Mouse (Mus musculus) embryonic facial prominence, embryonic 11.5 days (tissue): ENCODE data around the gene Blnk. TPM values are rescaled to one million over a fixed set of nuclear protein-coding genes. Genes with fewer than 3 reads are reported as not detected.

Experiments
- microRNA-seq: library from miRNA; unstranded; fragments of <30 nt; microRNA quantifications from one replicate; pipeline ENCODE4, GENCODE M21; 2016; ENCODE audit warnings: borderline number of aligned reads
- polyA plus RNA-seq: library from polyadenylated mRNA; unstranded; fragments of >200 nt; fragmentation: Nextera tagmentation; extraction: Ambion mirVana; gene quantifications from 2 replicates; pipeline ENCODE4 v1.2.1, GENCODE M21; 2014

Blnk gene
- polyA plus RNA-seq, 1 experiment from 2014 or later = 1.2 TPM

Small RNAs within 50 kb of the gene (microRNA-seq; reads per million reads assigned to microRNA genes)
- gene Mir8092 = not detected

Other genes starting within 250 kb of the Blnk start
- 0.06 and 0.25 TPM in 2 replicates for gene Cc2d2b, start 245.8 kb downstream of the Blnk start, polyA plus RNA-seq
- gene Ccnj, start 163.3 kb downstream of the Blnk start, polyA plus RNA-seq = 36.3 and 40.0 TPM in 2 replicates
- gene Zfp518a, start 99.8 kb downstream of the Blnk start, polyA plus RNA-seq = 19.6 and 23.1 TPM in 2 replicates
- gene Dntt, start 34.7 kb upstream of the Blnk start, polyA plus RNA-seq = not detected in 2 replicates
- gene Opalin, start 82.6 kb upstream of the Blnk start, polyA plus RNA-seq = not detected in 2 replicates
- gene Tll2, start 212.3 kb upstream of the Blnk start, polyA plus RNA-seq = 0.06 and 0.31 TPM in 2 replicates